Mouse (Mus musculus): ENCODE measurements around the gene Ankrd34c. TPM values are rescaled to one million over a fixed set of nuclear protein-coding genes. Genes with fewer than 3 reads are reported as not detected.

Ankrd34c gene
- total RNA-seq (2014; fragmentation: Nextera tagmentation), result not detected in 2 replicates
- not detected in 2 replicates for total RNA-seq (2017)

GRCm38 (mm10) chr9:89738295-89738694 is at the start of gene Ankrd34c:
Gene Ankrd34c (minus strand): TSS chr9:89738475.
- ATAC-seq (replicated peaks; ENCODE audit: poor library complexity, severe bottlenecking), result no peak

- ATAC-seq (replicated peaks; ENCODE audit: poor library complexity, severe bottlenecking), result no peak
Measured at GRCm38 (mm10) chr9:89787532-89787931, 49.3 kb upstream of the Ankrd34c start.

GRCm38 (mm10) chr9:89781395-89781927 is 43.2 kb upstream of the Ankrd34c start:
- ATAC-seq (replicated peaks; ENCODE audit: poor library complexity, severe bottlenecking), result peak; percentile 30; the same call in 1 of the 2 replicates

- ATAC-seq (replicated peaks; ENCODE audit: poor library complexity, severe bottlenecking), result no peak
Measured at GRCm38 (mm10) chr9:89779237-89779636, 41.0 kb upstream of the Ankrd34c start.

- ATAC-seq (replicated peaks; ENCODE audit: poor library complexity, severe bottlenecking), result no peak
Measured at GRCm38 (mm10) chr9:89771153-89771552, 32.9 kb upstream of the Ankrd34c start.

- ATAC-seq (replicated peaks; ENCODE audit: poor library complexity, severe bottlenecking), result no peak
Measured at GRCm38 (mm10) chr9:89762017-89762416, 23.7 kb upstream of the Ankrd34c start.

GRCm38 (mm10) chr9:89758569-89758968 is 20.3 kb upstream of the Ankrd34c start:
- ATAC-seq (replicated peaks; ENCODE audit: poor library complexity, severe bottlenecking), result peak; percentile 66

GRCm38 (mm10) chr9:89758139-89758538 is 19.9 kb upstream of the Ankrd34c start:
- no peak for ATAC-seq (replicated peaks; ENCODE audit: poor library complexity, severe bottlenecking)

- no peak for ATAC-seq (replicated peaks; ENCODE audit: poor library complexity, severe bottlenecking)
Measured at GRCm38 (mm10) chr9:89757571-89757970, 19.3 kb upstream of the Ankrd34c start.

- no peak for ATAC-seq (replicated peaks; ENCODE audit: poor library complexity, severe bottlenecking)
Measured at GRCm38 (mm10) chr9:89740041-89740440, 1.8 kb upstream of the Ankrd34c start.

GRCm38 (mm10) chr9:89737888-89738287 is 387 bp downstream of the Ankrd34c start:
- no peak for ATAC-seq (replicated peaks; ENCODE audit: poor library complexity, severe bottlenecking)

GRCm38 (mm10) chr9:89736932-89737705 is 1.2 kb downstream of the Ankrd34c start:
- peak; percentile 79 for ATAC-seq (replicated peaks; ENCODE audit: poor library complexity, severe bottlenecking)

GRCm38 (mm10) chr9:89706906-89707305 is 31.4 kb downstream of the Ankrd34c start:
- peak; percentile 20; the same call in 1 of the 2 replicates for ATAC-seq (replicated peaks; ENCODE audit: poor library complexity, severe bottlenecking)

GRCm38 (mm10) chr9:89705197-89705533 is 33.1 kb downstream of the Ankrd34c start:
- ATAC-seq (replicated peaks; ENCODE audit: poor library complexity, severe bottlenecking), result 0 out of 2 replicates have a peak, but pooled peaks have one; percentile 2

- peak; percentile 75 for ATAC-seq (replicated peaks; ENCODE audit: poor library complexity, severe bottlenecking)
Measured at GRCm38 (mm10) chr9:89704265-89705196, 33.7 kb downstream of the Ankrd34c start, which contains the start of gene Tmed3. Gene Tmed3 (minus strand): TSS chr9:89705068.

- peak; percentile 70 for ATAC-seq (replicated peaks; ENCODE audit: poor library complexity, severe bottlenecking)
Measured at GRCm38 (mm10) chr9:89700910-89701457, 37.3 kb downstream of the Ankrd34c start.

- peak; percentile 80 for ATAC-seq (replicated peaks; ENCODE audit: poor library complexity, severe bottlenecking)
Measured at GRCm38 (mm10) chr9:89695143-89695542, 43.1 kb downstream of the Ankrd34c start.

GRCm38 (mm10) chr9:89693670-89694069 is 44.6 kb downstream of the Ankrd34c start:
- no peak for ATAC-seq (replicated peaks; ENCODE audit: poor library complexity, severe bottlenecking)

- ATAC-seq (replicated peaks; ENCODE audit: poor library complexity, severe bottlenecking), result no peak
Measured at GRCm38 (mm10) chr9:89689179-89689578, 49.1 kb downstream of the Ankrd34c start.

GRCm38 (mm10) chr9:89687503-89688226 is 50.6 kb downstream of the Ankrd34c start:
- ATAC-seq (replicated peaks; ENCODE audit: poor library complexity, severe bottlenecking), result peak; percentile 96

All from granulocyte monocyte progenitor cell, adult 5-6 weeks (primary cell).